Mouse (Mus musculus): ENCODE results near the gene Ly6g6c. TPM values are rescaled to one million over a fixed set of nuclear protein-coding genes. Genes with fewer than 3 reads are reported as not detected.

Ly6g6c gene
- polyA plus RNA-seq, 1 experiment, result not detected

DNA sequence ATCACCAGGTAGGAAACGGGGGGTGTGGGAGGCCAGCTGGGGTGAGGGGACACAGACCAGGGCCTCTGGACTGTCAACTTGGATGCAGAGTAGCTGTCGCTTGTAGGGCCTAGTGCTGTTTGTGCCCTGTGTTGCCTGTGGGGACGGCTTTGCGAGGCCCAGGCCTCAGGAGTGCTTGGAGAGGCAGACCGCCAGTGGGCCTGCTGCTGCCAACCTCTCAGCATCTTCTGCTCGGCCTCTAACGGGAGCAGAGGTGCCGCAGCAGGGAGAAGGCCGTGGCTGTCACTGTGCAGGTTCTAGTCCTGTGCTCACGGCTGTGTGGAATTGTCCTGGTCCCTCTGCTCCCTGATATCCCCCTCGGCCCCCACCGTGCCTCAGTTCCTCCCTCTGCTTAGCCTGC is 31.4 kb downstream of the Ly6g6c start:
- Histone ChIP-seq H3K27ac (ENCODE audit: insufficient read depth, low read depth, low read length) (no peak overlapping the region), H3K4me1 (ENCODE audit: control insufficient read depth, insufficient read depth, low read length) (peaks cover 19% of the 10 kb centered on the region; the same call in 1 of the 2 replicates), H3K4me3 (ENCODE audit: insufficient read depth, low read depth, low read length) (no peak overlapping the region)
- WGBS, result 81% methylated on average over 12 of the region's 12 CpGs
- no peak for TF ChIP-seq POLR2A (IDR thresholded peaks at IDR 0.05; ENCODE audit: insufficient read depth, low read depth, low read length)
- no peak for TF ChIP-seq CTCF (IDR thresholded peaks at IDR 0.05; ENCODE audit: insufficient read depth, low read depth, low read length)

DNA sequence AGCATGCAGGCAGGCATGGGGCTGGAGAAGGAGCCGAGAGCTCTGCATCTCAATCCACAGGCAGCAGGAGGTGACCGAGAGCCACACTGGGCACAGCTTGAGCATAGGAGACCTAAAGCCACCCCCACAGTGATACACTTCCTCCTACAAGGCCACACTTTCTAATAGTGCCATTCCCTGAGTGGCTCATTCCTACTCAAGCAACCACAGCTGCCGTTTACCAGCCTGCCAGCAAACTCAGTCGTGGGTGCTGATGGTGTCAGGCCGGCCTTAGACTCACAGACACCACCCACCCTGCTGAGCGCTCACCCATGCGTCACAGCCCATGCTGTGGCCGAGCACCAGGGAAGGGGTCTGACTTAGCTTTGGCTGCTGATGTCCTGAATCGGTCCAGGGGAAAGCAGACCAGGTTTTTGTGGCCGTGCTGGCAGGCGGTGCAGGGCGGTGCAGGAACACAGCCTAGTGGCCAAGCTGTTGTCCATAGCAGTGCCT is 32.0 kb downstream of the Ly6g6c start:
- H3K27ac ChIP-seq (ENCODE audit: insufficient read depth, low read depth, low read length), result no peak overlapping the region
- H3K4me1 ChIP-seq (ENCODE audit: control insufficient read depth, insufficient read depth, low read length), result peaks cover 19% of the 10 kb centered on the region; the same call in 1 of the 2 replicates
- TF ChIP-seq CTCF (IDR thresholded peaks at IDR 0.05; ENCODE audit: insufficient read depth, low read depth, low read length) (no peak), POLR2A (IDR thresholded peaks at IDR 0.05; ENCODE audit: insufficient read depth, low read depth, low read length) (no peak)
- WGBS, result 60% methylated on average over 12 of the region's 12 CpGs
- no peak overlapping the region for H3K4me3 ChIP-seq (ENCODE audit: insufficient read depth, low read depth, low read length)

DNA sequence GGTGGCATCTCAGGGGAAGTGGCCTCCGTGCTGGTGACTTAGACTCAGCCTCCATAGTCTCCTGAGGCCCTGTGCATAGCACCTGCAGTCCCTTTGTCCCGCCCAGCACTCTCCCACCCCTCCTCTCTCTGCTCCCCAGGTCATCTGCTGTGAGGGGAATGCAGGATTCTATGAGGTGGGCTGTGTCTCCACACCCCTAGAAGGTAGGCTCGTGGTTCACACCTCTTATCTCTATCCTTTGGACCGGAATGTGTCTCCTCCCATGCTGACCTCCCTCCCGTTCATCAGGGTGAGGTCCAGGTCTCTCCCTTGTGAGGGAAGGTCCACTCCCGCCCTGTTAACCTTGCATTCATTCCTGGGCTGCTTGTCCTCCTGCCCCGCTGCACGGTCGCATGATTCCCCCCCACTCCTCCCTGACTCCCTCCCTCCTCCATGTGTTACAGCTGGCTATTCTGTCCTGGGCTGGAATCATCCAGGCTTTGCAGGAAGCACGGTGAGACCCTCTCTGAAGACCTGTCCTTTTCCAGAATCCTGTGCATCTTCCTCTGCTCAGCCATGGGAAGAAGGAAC is 35.1 kb downstream of the Ly6g6c start:
- Histone ChIP-seq H3K27ac (ENCODE audit: insufficient read depth, low read depth, low read length) (no peak overlapping the region), H3K4me1 (ENCODE audit: control insufficient read depth, insufficient read depth, low read length) (peaks cover 16% of the 10 kb centered on the region; the same call in 1 of the 2 replicates), H3K4me3 (ENCODE audit: insufficient read depth, low read depth, low read length) (no peak overlapping the region)
- 80% methylated on average over 10 of the region's 10 CpGs for WGBS
- no peak for TF ChIP-seq CTCF (IDR thresholded peaks at IDR 0.05; ENCODE audit: insufficient read depth, low read depth, low read length)
- no peak for TF ChIP-seq POLR2A (IDR thresholded peaks at IDR 0.05; ENCODE audit: insufficient read depth, low read depth, low read length)

DNA sequence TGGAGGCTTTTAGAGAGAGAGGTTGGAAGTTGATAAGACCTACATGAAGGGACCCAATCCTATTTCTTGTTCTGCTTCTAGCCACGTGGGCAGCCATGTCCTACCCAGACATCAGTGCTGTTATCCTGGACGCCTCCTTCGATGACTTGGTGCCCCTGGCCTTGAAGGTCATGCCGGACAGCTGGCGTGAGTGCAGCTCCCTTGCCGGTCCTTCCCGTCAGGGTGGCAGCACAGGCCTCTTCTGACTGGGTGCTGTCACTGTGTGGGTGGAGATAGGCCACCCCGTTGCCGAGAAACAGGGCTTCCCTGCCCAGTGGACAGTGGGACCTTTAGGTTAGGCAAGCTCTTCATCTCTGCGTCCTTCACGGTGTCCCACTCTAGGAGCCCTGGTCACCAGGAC is 36.0 kb downstream of the Ly6g6c start:
- Histone ChIP-seq H3K4me1 (ENCODE audit: control insufficient read depth, insufficient read depth, low read length) (peaks cover 16% of the 10 kb centered on the region), H3K27ac (ENCODE audit: insufficient read depth, low read depth, low read length) (no peak overlapping the region), H3K4me3 (ENCODE audit: insufficient read depth, low read depth, low read length) (no peak overlapping the region)
- 87% methylated on average over 11 of the region's 11 CpGs for WGBS
- TF ChIP-seq POLR2A (IDR thresholded peaks at IDR 0.05; ENCODE audit: insufficient read depth, low read depth, low read length), result no peak
- no peak for TF ChIP-seq CTCF (IDR thresholded peaks at IDR 0.05; ENCODE audit: insufficient read depth, low read depth, low read length)

DNA sequence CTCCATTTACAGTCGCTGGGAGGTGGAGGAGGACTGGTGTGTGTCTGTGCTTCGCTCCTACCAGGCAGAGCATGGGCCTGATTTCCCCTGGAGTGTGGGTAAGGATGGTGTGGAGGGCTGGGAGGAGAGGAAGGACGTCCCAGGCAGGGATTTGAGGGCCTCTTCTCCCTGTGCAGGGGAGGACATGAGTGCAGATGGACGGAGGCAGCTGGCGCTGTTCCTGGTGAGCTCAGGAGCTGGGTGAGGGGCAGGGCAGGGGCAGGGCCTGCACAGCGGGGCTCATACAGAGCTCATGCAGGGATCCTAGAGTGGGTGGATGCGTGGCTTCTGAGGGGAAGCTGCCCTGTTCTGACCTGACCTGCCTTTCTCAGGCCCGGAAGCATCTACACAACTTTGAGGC is 37.1 kb downstream of the Ly6g6c start:
- WGBS, result 69% methylated on average over 8 of the region's 8 CpGs
- TF ChIP-seq POLR2A (IDR thresholded peaks at IDR 0.05; ENCODE audit: insufficient read depth, low read depth, low read length), result no peak
- TF ChIP-seq CTCF (IDR thresholded peaks at IDR 0.05; ENCODE audit: insufficient read depth, low read depth, low read length), result no peak
- Histone ChIP-seq H3K27ac (ENCODE audit: insufficient read depth, low read depth, low read length) (no peak overlapping the region), H3K4me1 (ENCODE audit: control insufficient read depth, insufficient read depth, low read length) (peaks cover 4% of the 10 kb centered on the region), H3K4me3 (ENCODE audit: insufficient read depth, low read depth, low read length) (no peak overlapping the region)

DNA sequence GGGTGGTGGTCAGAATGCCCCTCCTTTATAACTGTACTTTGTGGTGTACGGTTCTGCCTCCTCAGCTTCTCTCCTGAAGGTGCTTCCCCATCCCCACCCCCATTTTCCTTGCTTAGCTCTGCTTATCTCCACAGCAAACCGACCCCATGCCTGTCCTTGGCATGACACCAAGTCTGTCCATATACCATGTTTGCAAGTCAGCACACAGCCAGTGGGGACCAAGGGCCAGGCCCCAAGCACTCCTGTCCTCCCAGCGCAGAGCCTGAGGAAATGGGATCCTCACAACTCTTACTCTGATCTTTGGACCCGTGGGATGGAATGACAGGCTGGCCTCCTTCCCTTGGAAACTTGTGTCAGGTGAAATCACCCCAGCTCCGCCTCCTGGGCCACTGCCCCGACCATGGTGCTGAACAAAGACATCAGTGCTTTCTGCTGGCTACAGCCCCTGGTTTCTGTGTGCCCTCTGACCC is 38.1 kb downstream of the Ly6g6c start:
- 76% methylated on average over 6 of the region's 6 CpGs for WGBS
- H3K4me1 ChIP-seq (ENCODE audit: control insufficient read depth, insufficient read depth, low read length), result peaks cover 2% of the 10 kb centered on the region; the same call in 1 of the 2 replicates
- no peak for TF ChIP-seq CTCF (IDR thresholded peaks at IDR 0.05; ENCODE audit: insufficient read depth, low read depth, low read length)
- TF ChIP-seq POLR2A (IDR thresholded peaks at IDR 0.05; ENCODE audit: insufficient read depth, low read depth, low read length), result no peak
- no peak overlapping the region for H3K4me3 ChIP-seq (ENCODE audit: insufficient read depth, low read depth, low read length)
- H3K27ac ChIP-seq (ENCODE audit: insufficient read depth, low read depth, low read length), result no peak overlapping the region

DNA sequence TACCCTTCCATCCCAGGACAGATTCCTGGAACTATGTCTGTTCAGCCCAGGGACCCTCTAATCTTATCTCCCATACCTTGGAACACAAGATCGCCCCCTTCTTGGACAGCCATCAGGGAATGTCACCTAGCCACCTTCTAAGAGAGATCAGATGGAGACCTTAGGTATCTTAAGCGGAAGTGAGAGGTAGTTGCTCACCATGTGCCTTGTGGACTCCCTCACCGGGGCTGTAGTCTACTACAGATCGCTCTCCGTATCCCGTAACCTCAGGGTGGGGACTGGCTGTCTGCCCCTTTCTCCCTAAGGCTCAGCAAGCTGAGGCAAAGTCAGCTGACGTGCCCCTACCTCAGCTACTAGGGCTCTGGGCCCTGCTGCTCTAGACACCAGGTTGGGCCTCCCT is 38.9 kb downstream of the Ly6g6c start:
- 88% methylated on average over 7 of the region's 7 CpGs for WGBS
- TF ChIP-seq CTCF (IDR thresholded peaks at IDR 0.05; ENCODE audit: insufficient read depth, low read depth, low read length) (no peak), POLR2A (IDR thresholded peaks at IDR 0.05; ENCODE audit: insufficient read depth, low read depth, low read length) (no peak)
- Histone ChIP-seq H3K4me1 (ENCODE audit: control insufficient read depth, insufficient read depth, low read length) (peaks cover 2% of the 10 kb centered on the region; the same call in 1 of the 2 replicates), H3K4me3 (ENCODE audit: insufficient read depth, low read depth, low read length) (no peak overlapping the region), H3K27ac (ENCODE audit: insufficient read depth, low read depth, low read length) (no peak overlapping the region)

DNA sequence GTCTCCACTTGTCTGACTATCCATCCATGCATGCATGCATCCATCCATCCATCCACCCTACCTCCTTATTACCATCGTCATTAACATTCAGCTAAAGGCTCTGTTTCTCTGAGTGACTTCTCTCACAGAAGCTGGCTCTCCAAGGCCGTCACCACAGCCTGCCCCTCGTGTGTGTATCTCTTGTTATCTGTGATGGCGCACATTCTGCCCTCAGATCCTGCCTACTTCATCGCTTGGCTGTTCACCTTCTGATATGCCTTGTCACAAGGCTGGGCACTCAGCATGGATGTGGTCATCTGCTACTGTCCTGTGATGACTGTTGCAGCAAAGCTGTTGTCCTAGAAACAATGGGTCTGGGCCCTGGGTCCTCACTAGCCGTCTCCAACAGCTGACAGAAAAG is 39.6 kb downstream of the Ly6g6c start:
- Histone ChIP-seq H3K4me3 (ENCODE audit: insufficient read depth, low read depth, low read length) (no peak overlapping the region), H3K4me1 (ENCODE audit: control insufficient read depth, insufficient read depth, low read length) (peaks cover 2% of the 10 kb centered on the region; the same call in 1 of the 2 replicates), H3K27ac (ENCODE audit: insufficient read depth, low read depth, low read length) (no peak overlapping the region)
- 74% methylated on average over 6 of the region's 6 CpGs for WGBS
- no peak for TF ChIP-seq CTCF (IDR thresholded peaks at IDR 0.05; ENCODE audit: insufficient read depth, low read depth, low read length)
- TF ChIP-seq POLR2A (IDR thresholded peaks at IDR 0.05; ENCODE audit: insufficient read depth, low read depth, low read length), result no peak

GRCm38 (mm10) chr17:35105740-35106389 is 40.7 kb downstream of the Ly6g6c start:
- Histone ChIP-seq H3K4me3 (ENCODE audit: insufficient read depth, low read depth, low read length) (no peak overlapping the region), H3K27ac (ENCODE audit: insufficient read depth, low read depth, low read length) (no peak overlapping the region), H3K4me1 (ENCODE audit: control insufficient read depth, insufficient read depth, low read length) (peaks cover 2% of the 10 kb centered on the region; the same call in 1 of the 2 replicates)
- WGBS, result 25% methylated on average over 13 of the region's 13 CpGs
- TF ChIP-seq POLR2A (IDR thresholded peaks at IDR 0.05; ENCODE audit: insufficient read depth, low read depth, low read length) (no peak), CTCF (IDR thresholded peaks at IDR 0.05; ENCODE audit: insufficient read depth, low read depth, low read length) (0 out of 2 replicates have a peak, but pooled peaks have one; percentile 11)
